Mouse (Mus musculus) embryonic facial prominence, embryonic 13.5 days (tissue): ENCODE data around the gene Parvb. TPM values are rescaled to one million over a fixed set of nuclear protein-coding genes. Genes with fewer than 3 reads are reported as not detected.

ENCODE experiments used
- ATAC-seq: fragments of 200-750 bp; cut with Nextera tagmentation; 2 replicates; pipeline ENCODE4 v1.8.0; 2017; ENCODE audit warnings: low read depth; ENCODE audit not compliant: insufficient number of reproducible peaks, insufficient read depth, low FRiP score, low TSS enrichment
- H3K27ac ChIP-seq: fragments of 300-500 bp; sonication (generic); 2 replicates; pipeline ENCODE4 v1.5.1; 2015; ENCODE audit warnings: moderate library complexity, mild to moderate bottlenecking, inconsistent platforms
- H3K27me3 ChIP-seq: fragments of 300-500 bp; sonication (generic); 2 replicates; pipeline ENCODE4 v1.6.1; 2015; ENCODE audit warnings: mild to moderate bottlenecking, inconsistent platforms
- H3K36me3 ChIP-seq: fragments of 300-500 bp; sonication (generic); 2 replicates; pipeline ENCODE4 v1.6.1; 2015; ENCODE audit warnings: mild to moderate bottlenecking, inconsistent platforms
- H3K4me1 ChIP-seq: fragments of 300-500 bp; sonication (generic); 2 replicates; pipeline ENCODE4 v1.6.1; 2015; ENCODE audit warnings: inconsistent platforms
- H3K4me2 ChIP-seq: fragments of 300-500 bp; sonication (generic); 2 replicates; pipeline ENCODE4 v1.6.1; 2015; ENCODE audit warnings: moderate library complexity, mild to moderate bottlenecking, inconsistent platforms
- H3K4me3 ChIP-seq: fragments of 300-500 bp; sonication (generic); 2 replicates; pipeline ENCODE4 v1.5.1; 2015; ENCODE audit warnings: mild to moderate bottlenecking, inconsistent platforms
- H3K9ac ChIP-seq: fragments of 300-500 bp; sonication (generic); 2 replicates; pipeline ENCODE4 v1.6.1; 2015; ENCODE audit warnings: mild to moderate bottlenecking, inconsistent platforms
- H3K9me3 ChIP-seq: fragments of 300-500 bp; sonication (generic); 2 replicates; pipeline ENCODE4 v1.6.1; 2016; ENCODE audit warnings: inconsistent platforms
- WGBS: fragments of 180-500 bp; shearing (Covaris S2); methylation state at CpG from one replicate; pipeline ENCODE4 v1.1.7; 2015; ENCODE audit warnings: mixed read lengths; 5-methylcytosine and 5-hydroxymethylcytosine counted together
- polyA plus RNA-seq: library from polyadenylated mRNA; unstranded; fragments of >200 nt; fragmentation: Nextera tagmentation; extraction: Ambion mirVana; gene quantifications from 2 replicates; pipeline ENCODE4 v1.2.1, GENCODE M21; 2015

Gene Parvb
- polyA plus RNA-seq, 1 experiment from 2014 or later, result 4.4 TPM

DNA sequence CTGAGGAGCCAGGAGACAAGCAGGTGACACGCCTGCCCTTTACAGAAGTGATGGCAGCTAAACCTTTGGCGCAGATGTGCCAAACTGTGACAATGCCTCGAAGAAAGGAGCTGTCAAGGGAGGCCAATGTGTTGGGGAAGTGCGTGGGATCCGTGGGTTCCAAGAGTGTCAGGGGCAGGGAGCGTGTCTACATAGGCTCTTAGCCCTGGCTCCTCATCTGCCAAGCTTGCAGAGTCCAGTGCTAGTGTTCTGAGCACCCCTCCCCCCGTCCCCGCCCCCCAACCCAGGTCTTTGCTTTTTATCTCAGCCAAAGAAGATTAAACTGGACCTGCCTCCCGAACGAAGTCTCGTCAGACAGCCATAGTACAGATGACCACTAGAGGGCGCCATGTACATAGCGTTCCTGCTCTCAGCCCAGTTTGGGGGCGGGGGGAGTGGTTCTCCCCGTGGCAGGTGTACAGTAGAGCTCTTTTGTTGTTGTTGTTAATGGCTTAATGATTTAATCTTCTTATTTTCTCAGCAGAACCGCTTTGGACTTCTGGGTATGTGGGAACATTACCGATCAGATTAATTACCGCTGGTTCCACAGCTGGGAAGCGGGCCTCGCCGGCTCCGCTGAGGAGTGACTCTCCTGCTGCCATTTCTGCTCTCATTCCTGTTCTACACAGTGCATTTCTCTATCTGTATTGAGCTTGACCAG lies 28.4 kb downstream of the Parvb start:
- Histone ChIP-seq H3K9ac (no peak overlapping the region), H3K9me3 (no peaks in the 10 kb centered on the region), H3K4me1 (peaks cover 18% of the 10 kb centered on the region), H3K27ac (no peak overlapping the region), H3K27me3 (peaks cover 28% of the 10 kb centered on the region), H3K4me3 (no peak overlapping the region), H3K36me3 (no peaks in the 10 kb centered on the region), H3K4me2 (peak overlapping the region; percentile 35)
- no peak for ATAC-seq
- WGBS, result 33% methylated on average over 22 of the region's 22 CpGs

DNA sequence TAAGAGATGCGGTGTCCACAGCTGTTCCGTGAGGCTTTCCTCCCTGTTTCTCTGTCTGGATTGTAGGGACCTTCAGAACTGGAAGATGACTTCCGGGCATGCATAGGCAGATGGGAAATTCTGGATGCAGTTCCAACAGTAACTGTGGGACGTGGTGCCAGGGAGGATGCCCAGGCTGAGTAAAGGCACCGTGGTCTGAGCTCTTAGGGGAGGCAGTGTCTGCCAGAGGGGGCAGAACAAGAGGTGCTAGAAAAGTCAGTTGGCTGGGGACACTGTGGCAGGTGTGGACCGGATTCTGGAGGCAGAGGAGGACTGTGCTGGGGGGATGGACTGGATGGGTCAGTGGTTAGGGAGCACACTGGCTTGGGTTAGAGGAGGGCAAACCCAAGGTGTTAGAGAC lies 30.8 kb downstream of the Parvb start:
- H3K4me1 ChIP-seq, result peaks cover 2% of the 10 kb centered on the region
- H3K27ac ChIP-seq, result no peak overlapping the region
- no peaks in the 10 kb centered on the region for H3K36me3 ChIP-seq
- no peak overlapping the region for H3K4me3 ChIP-seq
- H3K27me3 ChIP-seq, result peaks cover 21% of the 10 kb centered on the region
- no peak for ATAC-seq
- no peak overlapping the region for H3K4me2 ChIP-seq
- 92% methylated on average over 6 of the region's 6 CpGs for WGBS
- no peaks in the 10 kb centered on the region for H3K9me3 ChIP-seq
- no peak overlapping the region for H3K9ac ChIP-seq

DNA sequence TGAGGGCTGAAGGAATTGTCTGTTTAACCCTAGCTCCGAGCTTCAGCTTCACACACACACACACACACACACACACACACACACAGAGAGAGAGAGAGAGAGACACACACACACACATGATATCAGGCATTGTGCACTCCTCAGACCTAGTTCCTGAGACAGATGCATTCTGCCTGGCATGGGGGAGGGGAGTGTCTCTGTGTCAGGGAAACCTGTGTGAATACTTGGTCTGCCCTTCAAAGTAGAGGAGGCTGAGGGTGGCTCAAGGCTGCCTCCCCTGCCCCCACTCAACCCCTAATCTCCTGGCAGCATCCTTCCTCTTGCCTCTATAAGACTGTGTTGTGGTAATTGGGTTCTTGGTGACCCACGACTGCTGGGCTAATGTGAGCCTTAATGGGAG lies 31.7 kb downstream of the Parvb start:
- no peaks in the 10 kb centered on the region for H3K36me3 ChIP-seq
- H3K27ac ChIP-seq, result no peak overlapping the region
- no peak overlapping the region for H3K4me2 ChIP-seq
- peaks cover 2% of the 10 kb centered on the region; the same call in 1 of the 2 replicates for H3K4me1 ChIP-seq
- H3K9ac ChIP-seq, result no peak overlapping the region
- peaks cover 14% of the 10 kb centered on the region for H3K27me3 ChIP-seq
- 31% methylated on average over 2 of the region's 2 CpGs for WGBS
- ATAC-seq, result no peak
- H3K9me3 ChIP-seq, result no peaks in the 10 kb centered on the region
- no peak overlapping the region for H3K4me3 ChIP-seq

DNA sequence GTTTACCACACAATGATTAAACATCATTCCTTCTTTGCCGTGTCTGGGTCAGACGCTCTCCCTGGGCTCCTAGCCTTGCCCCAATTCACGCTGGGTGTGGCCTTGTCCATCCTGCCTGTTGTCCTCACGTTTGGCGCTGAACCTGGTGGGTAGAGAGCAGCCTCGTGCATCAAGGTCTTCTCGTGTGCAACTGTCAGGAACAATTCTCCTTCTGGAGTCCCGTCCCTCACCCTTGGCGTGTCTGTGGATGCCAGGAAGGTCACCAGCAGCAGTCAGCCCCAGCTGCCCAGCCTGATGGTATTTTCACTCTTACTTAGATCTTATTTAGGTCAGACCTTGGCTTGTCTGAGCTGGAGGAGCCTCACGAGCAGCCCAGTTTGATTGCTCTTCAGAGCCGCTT lies 33.3 kb downstream of the Parvb start:
- Histone ChIP-seq H3K9me3 (no peaks in the 10 kb centered on the region), H3K9ac (no peak overlapping the region), H3K27ac (no peak overlapping the region), H3K36me3 (no peaks in the 10 kb centered on the region), H3K27me3 (peaks cover under 1% of the 10 kb centered on the region; the same call in 1 of the 2 replicates), H3K4me3 (no peak overlapping the region), H3K4me2 (no peak overlapping the region), H3K4me1 (peaks cover under 1% of the 10 kb centered on the region; the same call in 1 of the 2 replicates)
- no peak for ATAC-seq
- WGBS, result 72% methylated on average over 11 of the region's 11 CpGs

DNA sequence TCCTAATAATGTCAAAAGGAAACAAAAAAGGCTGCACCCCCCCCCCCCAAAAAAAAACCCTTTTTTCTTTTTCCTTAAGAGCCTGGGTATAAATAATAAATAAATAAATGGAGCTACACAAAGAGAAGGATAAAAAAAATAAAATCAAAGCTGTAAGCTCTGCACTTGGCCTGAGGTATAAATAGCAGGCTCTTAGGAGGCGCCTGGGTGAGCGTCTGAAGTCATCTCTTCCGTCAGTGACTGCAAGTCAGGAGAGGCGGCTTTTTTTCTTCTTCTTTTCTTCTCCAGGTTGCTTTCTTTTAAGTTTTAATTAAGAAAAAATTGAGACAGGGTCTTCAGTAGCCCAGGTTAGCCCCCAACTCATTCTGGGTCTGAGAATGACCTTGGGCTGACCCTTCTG lies 34.4 kb downstream of the Parvb start:
- Histone ChIP-seq H3K9ac (no peak overlapping the region), H3K27me3 (no peaks in the 10 kb centered on the region; the same call in 1 of the 2 replicates), H3K4me2 (no peak overlapping the region), H3K27ac (no peak overlapping the region), H3K36me3 (no peaks in the 10 kb centered on the region), H3K9me3 (no peaks in the 10 kb centered on the region), H3K4me1 (no peaks in the 10 kb centered on the region; the same call in 1 of the 2 replicates), H3K4me3 (no peak overlapping the region)
- ATAC-seq, result no peak
- 68% methylated on average over 4 of the region's 4 CpGs for WGBS

DNA sequence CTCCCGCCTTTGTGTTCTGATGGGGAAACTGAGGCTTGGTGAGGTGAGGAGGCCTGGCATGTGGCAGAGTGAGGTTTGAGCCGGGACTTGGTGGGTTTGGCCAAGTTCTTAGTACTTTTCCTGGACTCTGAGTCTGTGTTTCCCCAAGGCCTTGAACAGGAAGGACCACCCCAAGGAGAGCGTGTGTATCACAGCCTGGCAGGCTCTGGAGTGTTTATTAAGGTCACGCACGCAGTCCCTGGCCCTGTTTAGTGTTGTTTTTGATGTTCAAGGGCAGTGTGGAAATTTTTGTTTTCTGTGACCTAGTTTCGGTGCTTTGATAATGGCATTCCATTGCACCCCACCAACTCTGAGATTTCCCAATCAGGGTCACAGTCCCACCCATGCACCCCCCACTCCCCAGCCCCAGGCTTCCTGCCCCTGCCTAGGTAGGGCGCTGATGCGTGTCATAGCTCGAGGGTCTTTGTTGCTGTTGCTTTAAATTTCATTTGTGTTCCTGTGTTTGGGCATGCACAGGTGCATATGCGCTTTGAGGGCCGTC lies 35.9 kb downstream of the Parvb start:
- no peak for ATAC-seq
- H3K9ac ChIP-seq, result no peak overlapping the region
- WGBS, result 90% methylated on average over 11 of the region's 11 CpGs

DNA sequence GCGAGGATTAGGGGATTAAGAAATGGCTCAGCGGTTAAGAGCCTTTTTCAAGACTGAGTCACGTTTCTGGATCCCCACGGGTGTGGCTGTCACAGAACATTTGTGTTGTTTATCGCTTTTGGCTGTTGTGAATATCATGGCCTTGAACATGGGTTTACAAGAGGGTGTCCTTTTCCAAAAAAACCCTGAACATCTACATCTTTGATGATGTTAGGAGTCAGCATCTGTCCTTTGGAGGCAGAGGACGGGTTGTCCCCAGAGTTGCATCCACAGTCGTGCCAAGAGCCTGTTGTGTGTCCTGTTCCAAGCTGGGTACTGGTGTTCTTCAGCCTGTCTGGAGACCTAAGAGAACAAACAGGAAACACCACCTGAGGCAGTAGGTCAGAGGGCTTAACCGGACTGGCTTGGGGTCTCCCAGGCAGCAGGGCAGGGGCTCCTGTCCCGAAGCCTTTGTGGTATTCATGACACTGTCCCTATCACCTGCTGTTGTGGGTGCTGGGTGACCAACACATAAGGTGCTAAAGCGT lies 37.3 kb downstream of the Parvb start:
- H3K27me3 ChIP-seq, result no peaks in the 10 kb centered on the region; the same call in 1 of the 2 replicates
- no peak overlapping the region for H3K4me2 ChIP-seq

More for the DNA sequence above, 35.9 kb downstream of the Parvb start:
- Histone ChIP-seq H3K4me3 (no peak overlapping the region), H3K4me1 (no peaks in the 10 kb centered on the region; the same call in 1 of the 2 replicates), H3K27me3 (no peaks in the 10 kb centered on the region; the same call in 1 of the 2 replicates), H3K4me2 (no peak overlapping the region), H3K9me3 (no peaks in the 10 kb centered on the region), H3K27ac (no peak overlapping the region), H3K36me3 (no peaks in the 10 kb centered on the region)

DNA sequence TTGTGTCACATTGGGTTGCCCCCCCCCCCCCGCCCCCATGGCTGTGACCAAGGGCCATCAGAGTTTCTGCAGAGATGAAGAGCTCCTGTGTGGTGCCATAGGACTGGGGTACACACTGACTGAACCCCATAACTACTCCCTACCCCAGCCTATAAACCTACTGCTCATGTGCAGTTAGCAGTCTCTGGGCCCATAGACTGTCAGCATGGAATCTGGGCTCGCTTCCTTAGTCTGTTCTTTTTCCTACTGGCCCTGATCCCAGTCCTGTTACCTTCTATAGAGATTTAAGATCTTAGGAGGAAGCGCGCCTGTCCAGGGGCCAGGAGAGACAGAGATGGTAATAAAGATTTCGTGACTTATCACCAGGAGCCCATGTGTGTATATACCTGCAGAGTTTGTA lies 38.2 kb downstream of the Parvb start:
- Histone ChIP-seq H3K36me3 (no peaks in the 10 kb centered on the region), H3K4me1 (no peaks in the 10 kb centered on the region; the same call in 1 of the 2 replicates), H3K4me3 (no peak overlapping the region), H3K9ac (no peak overlapping the region), H3K9me3 (no peaks in the 10 kb centered on the region), H3K4me2 (no peak overlapping the region), H3K27ac (no peak overlapping the region), H3K27me3 (no peaks in the 10 kb centered on the region)
- 83% methylated on average over 5 of the region's 5 CpGs for whole genome bisulfite sequencing
- no peak for ATAC-seq

More for the DNA sequence above, 37.3 kb downstream of the Parvb start:
- H3K36me3 ChIP-seq, result no peaks in the 10 kb centered on the region
- no peaks in the 10 kb centered on the region for H3K9me3 ChIP-seq
- no peak overlapping the region for H3K27ac ChIP-seq
- no peaks in the 10 kb centered on the region; the same call in 1 of the 2 replicates for H3K4me1 ChIP-seq
- no peak overlapping the region for H3K9ac ChIP-seq
- 76% methylated on average over 10 of the region's 10 CpGs for whole genome bisulfite sequencing
- ATAC-seq, result no peak
- H3K4me3 ChIP-seq, result no peak overlapping the region

DNA sequence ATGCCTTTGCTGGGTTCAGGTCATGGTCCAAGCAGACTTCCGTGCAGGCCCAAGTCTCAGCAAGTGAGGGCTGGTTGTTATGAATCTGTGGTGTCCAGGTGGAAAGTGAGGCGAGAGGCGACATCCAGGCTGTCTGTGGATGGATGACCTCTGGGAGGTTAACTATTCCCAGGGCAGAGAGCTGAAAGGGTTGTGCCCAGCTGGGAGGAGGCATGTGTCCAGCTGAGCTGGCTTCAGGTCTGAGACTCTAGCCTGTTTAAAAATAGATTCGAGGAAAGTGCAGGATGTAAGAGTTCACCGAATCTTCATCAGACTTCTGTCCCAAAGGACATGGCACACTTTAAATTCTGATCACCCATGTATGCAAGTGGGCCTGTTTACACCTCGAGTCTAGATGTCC lies 38.6 kb downstream of the Parvb start:
- Histone ChIP-seq H3K36me3 (no peaks in the 10 kb centered on the region), H3K4me3 (no peak overlapping the region), H3K27me3 (no peaks in the 10 kb centered on the region), H3K9ac (no peak overlapping the region), H3K4me2 (no peak overlapping the region), H3K27ac (no peak overlapping the region), H3K4me1 (no peaks in the 10 kb centered on the region; the same call in 1 of the 2 replicates), H3K9me3 (no peaks in the 10 kb centered on the region)
- no peak for ATAC-seq
- WGBS, result 79% methylated on average over 6 of the region's 6 CpGs

DNA sequence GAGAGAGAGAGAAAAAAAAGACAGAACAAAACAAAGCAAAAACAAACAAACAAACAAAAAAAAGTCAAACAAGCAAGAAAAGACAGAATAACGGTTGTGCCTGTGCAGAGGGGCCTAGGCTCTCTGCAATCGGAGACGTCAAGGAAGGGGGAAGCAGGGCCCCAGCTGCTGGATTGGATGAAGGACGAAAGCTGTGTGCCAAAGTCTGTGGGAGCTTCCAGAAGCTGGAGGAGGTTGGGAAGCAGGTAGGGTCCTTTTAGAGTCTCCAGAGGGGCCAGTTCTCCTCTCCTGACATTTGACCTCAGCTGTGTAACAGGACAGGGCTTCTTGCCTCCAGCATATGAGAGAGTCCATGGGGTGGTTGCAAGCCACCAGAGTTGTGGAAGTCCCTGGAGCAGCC lies 44.2 kb downstream of the Parvb start:
- no peak overlapping the region for H3K4me3 ChIP-seq
- H3K27ac ChIP-seq, result no peak overlapping the region
- H3K9me3 ChIP-seq, result no peaks in the 10 kb centered on the region
- H3K27me3 ChIP-seq, result no peaks in the 10 kb centered on the region
- WGBS, result 70% methylated on average over 4 of the region's 4 CpGs
- H3K36me3 ChIP-seq, result no peaks in the 10 kb centered on the region
- ATAC-seq, result no peak
- no peak overlapping the region for H3K9ac ChIP-seq
- 0 out of 2 replicates have a peak, but pooled peaks cover 7% of the 10 kb centered on the region for H3K4me1 ChIP-seq
- no peak overlapping the region for H3K4me2 ChIP-seq

DNA sequence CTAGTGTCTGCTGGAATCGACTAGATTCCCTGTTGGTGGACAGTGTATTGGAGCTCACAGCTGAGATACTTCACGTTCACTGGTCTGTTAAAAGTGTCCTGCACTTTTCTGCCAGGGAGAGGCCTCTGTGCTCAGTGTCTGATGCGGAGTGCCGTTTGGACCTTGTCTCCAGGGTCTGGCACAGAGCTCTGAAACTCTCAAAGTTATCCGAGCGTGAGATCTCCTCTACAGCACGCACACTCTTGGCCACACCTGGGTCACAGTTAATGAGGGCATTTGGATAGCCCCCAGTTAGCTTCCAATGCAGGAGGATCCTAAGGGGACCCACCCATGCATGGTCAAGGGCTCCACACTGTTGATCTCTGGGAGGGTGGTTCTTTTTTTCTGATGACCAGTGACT lies 46.2 kb downstream of the Parvb start:
- Histone ChIP-seq H3K4me1 (0 out of 2 replicates have a peak, but pooled peaks cover 7% of the 10 kb centered on the region), H3K4me2 (no peak overlapping the region), H3K27ac (no peak overlapping the region), H3K9ac (no peak overlapping the region; the same call in 1 of the 2 replicates), H3K9me3 (no peaks in the 10 kb centered on the region), H3K36me3 (no peaks in the 10 kb centered on the region), H3K27me3 (no peaks in the 10 kb centered on the region), H3K4me3 (no peak overlapping the region)
- no peak for ATAC-seq
- 88% methylated on average over 7 of the region's 7 CpGs for WGBS

DNA sequence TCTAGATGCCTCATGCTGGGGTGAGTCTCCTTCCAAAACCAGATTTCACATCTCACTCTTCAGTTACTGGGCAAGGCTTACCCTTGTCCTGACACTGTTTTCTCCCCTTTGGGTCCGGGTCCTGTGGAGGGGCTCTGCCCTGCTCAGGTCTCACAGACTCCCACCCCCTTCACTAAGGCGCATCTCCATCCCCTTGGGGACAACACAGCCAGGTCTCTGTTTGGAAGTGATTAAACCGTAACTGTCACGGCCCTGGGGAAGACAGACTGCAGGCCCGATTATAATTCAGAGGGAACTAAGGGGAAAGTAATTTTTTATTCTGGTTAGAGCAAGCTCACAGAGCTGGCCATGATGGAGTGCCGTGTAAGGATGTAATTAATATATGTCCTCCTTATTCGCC lies 46.8 kb downstream of the Parvb start:
- H3K9me3 ChIP-seq, result no peaks in the 10 kb centered on the region
- H3K27me3 ChIP-seq, result no peaks in the 10 kb centered on the region
- H3K4me1 ChIP-seq, result 0 out of 2 replicates have a peak, but pooled peaks cover 7% of the 10 kb centered on the region
- 44% methylated on average over 7 of the region's 7 CpGs for WGBS
- H3K4me3 ChIP-seq, result no peak overlapping the region
- no peak overlapping the region for H3K27ac ChIP-seq
- no peaks in the 10 kb centered on the region for H3K36me3 ChIP-seq
- no peak overlapping the region; the same call in 1 of the 2 replicates for H3K9ac ChIP-seq
- ATAC-seq, result no peak
- no peak overlapping the region for H3K4me2 ChIP-seq
